Mouse (Mus musculus): ENCODE results near the gene Arl15.

Arl15 gene

DNA sequence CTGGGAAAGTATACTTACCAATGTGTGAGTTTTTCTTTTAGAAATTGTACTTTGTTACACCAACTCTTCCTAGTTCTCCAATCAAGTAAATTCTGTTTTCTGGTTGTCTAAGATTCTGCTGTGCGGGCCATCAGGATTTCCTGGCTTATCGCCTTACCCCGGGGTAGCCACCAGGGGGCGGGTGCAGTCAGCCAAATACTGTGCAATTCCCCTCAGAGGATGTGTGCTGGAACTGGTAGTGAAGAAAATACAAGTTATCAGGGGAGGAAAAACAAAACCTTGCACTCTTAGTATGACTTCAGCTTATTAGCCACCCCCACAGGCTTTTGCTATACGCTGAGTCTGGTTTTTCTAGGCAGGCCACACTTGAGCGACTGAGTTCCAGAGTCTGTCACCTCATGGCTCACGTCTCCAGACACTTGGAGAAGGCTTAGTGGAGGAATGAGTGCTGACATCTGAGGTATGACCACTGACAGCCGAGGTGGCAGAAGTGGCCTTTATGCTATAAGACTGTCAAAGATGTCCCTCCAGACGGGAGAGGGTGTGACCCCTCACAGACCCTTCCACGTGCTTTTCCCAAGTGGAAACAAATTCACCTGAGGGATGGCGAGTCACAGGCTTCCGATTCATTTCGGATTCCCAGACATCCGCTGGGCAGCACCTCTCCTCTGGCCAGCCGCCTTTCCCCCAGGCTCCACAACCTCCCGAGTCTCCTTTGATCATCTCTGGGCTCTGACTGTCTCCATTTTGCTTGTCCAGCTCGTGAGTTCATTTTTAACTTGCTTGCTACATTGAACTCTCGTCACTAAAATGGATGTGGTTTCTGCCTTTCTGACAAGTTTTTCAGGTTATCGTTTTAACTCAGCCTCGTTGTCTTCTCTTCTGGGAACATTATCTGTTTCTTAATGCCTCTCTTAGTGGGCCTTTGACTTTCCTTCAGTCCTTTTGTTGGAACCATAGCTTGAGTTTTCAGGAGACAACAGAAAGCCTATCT lies 75.2 kb downstream of the Arl15 start:
- DNase-seq (ENCODE audit: extremely low spot score, low spot score) = peak; percentile 64

DNA sequence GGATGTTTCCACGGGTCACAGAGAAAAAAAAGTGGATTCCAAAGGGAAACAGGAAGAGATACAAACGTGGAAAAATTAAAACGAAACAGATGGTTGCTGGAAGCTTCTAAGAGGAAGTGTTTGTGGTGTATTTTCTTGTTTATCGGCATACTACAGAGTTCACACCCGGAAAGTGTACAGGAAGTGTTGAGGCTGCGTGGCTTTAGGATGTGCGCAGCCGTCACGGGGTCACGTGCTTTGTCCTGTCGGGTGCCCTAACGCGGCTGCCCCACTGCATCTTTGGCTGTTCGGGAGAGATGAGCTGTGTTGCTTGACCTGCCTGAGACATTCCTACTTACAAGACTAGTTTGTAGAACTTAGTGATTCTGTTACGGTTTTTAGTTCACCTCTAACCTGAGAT lies 76.1 kb downstream of the Arl15 start:
- no peak for DNase-seq (ENCODE audit: extremely low spot score, low spot score)

DNA sequence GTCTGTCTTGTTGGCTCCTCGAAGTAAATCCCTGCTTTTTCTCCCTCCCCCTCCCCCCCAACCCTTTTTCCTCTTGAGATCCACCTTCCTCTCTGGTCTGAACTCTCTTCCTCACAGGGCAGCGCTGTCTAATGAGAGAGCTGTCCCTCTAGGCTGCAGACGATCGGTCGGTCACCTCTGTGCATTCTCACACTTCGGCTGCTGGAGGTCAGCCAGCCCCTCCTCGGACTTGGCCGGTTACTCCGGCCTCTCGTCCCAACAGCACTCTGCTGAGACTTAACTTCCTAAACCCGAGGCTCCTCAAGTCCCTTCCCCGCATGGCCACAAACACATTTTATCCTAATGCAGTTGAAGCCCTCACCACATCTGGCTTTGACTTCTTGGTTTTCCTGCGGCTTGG lies 77.5 kb downstream of the Arl15 start:
- DNase-seq (ENCODE audit: extremely low spot score, low spot score) = no peak

DNA sequence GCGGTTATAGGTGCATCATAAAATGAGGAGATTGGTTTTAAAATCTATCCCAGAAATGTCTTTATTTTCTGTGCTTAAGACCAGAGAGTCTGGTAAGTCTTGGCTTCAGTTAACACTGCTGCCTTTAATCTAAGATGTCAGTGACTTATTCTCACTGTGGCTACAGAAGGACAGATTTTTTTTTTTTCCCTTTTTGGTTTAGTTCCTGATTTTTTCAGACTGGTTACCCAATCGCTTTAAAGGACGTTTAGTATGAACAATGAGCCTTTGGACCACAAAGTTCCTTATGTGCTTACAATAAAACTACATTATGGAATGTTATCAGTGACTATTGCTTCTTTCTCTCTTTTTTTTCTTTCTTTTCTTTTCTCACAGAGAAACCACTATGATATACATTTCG lies 81.4 kb downstream of the Arl15 start:
- no peak for DNase-seq (ENCODE audit: extremely low spot score, low spot score)

DNA sequence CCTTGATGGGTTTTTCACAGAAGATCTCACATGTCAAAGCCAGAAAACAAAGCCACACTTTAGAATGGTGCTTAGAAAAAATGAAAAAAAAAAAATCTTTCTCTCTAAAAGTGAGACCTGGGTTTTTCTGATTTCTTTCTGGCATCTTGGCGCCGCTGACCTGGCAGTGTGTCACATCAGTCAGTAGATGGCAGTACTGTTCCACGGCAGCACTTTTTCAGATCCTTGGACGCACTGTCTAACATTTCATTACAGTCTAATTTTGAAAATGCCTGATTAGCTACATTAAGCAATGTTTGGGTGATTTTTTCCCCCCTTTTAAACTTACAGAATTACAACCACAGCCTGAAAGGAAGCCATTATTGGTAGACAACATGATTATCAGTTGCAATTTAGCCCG lies 83.1 kb downstream of the Arl15 start:
- peak; percentile 72 for DNase-seq (ENCODE audit: extremely low spot score, low spot score)

DNA sequence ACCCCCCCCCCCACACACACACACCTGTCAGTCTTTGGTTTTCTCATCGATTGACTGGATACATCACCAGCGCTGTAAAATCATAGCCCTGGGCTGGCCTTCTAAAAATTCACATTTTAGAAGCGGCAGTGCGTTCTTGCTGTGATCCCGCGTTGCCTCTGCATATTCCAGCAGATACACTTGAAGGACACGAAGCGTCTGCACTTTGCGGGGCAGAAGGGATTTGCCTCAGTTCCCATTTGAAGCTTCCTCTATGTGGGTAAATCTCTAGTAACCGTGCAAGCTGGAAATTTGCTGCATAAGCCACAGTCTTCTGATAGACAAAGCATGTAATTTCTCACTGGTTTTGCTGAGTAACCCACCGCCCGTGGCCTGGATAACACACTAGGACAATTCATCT lies 84.3 kb downstream of the Arl15 start:
- no peak for DNase-seq (ENCODE audit: extremely low spot score, low spot score)

DNA sequence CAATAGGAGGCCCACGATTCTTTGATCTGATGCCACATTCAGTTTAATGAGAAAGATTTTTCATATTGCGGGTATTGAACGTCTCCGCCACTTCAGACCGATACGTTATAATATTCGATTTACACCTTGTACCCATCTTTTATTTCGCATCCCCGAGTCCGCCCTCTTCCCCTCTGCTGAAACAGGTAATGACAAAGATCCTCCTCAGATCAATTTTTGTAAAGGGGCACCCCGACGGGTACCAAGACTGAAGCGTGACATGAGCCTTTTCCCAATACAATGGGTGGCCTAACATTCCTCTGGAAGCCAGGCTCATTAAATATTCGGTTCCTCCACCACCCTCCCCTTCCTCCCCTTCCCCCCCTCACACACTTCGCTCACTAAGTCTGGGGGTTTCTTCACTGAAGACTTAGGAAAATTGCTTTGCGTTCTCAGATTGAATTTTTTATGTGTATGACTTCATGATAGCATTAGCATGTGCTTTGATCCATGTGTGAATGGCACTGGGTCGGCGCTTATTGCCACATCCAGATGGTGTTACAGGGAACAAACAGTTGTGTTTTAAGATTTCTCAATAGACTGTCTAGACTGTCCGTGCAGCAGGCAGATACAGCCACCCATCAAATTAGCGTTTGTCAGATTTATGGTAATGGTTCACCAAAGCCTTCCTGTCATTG lies 85.5 kb downstream of the Arl15 start:
- DNase-seq (ENCODE audit: extremely low spot score, low spot score) = peak; percentile 63

DNA sequence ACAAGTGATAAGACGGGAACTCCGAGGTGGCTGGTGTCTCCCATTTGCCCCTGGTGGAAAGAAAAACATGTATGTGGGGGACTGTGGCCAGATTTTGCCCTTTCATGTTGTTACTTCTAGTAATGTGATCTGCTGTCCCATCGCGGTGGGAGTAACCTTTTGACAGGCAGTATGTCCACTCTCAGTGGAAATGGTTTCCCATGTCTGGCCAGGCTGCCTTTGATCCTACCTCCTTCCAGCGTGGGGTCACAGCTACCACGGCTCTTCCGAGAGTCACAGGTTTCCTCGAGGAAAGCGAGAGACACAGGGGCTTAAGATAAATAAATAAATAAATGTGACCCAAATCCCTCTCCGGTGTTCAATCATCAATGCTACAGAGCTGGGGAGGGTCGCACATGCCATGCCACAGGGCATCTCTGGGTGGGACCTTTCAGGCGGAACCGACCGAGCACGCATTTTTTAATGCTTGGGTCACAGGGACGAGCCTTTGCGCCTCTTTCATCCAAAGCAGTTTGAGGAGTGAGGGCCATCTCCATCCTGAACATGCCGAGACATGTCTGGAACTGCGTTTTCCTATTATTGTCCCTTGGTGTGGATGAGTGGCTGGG lies 86.4 kb downstream of the Arl15 start:
- DNase-seq (ENCODE audit: extremely low spot score, low spot score) = peak; percentile 53

DNA sequence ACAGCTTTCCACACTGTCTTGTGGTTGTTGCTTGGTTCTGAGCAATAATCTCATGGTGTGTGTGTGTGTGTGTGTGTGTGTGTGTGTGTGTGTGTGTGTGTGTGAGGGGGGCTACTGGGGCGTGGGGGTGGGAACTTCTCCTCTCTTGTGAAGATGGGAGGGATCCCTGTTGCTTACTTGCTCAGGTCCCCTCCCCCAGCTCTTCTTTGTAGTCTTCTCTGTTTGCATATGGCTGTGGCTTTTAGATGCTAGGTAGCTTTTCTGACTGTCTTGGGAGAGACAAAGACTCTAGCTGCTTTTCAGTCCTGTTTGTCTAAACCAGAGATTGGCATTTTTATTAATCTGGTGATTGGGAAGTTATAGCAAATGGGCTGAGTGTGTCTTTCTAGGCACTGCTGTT lies 88.7 kb downstream of the Arl15 start:
- DNase-seq (ENCODE audit: extremely low spot score, low spot score) = no peak

DNA sequence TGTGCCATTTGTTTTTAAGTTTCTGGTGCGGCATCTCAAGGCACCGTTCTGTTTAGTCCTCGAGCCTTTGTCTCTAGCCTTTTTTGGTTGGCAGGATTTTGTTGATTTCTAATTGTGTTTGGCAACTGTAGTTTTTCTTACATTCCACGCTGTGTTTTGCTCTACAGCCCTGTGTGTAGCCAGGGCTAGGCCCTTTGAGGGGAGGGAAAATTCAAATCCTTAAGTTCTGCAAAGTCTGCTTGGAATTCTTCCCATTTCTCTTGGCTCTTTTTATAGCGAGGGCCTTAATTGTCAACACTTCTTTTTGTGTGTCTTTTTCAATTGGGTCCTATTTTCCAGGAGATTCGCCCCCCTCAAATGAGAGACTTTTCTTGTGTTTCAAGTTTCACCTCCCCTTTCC lies 92.8 kb downstream of the Arl15 start:
- no peak for DNase-seq (ENCODE audit: extremely low spot score, low spot score)

DNA sequence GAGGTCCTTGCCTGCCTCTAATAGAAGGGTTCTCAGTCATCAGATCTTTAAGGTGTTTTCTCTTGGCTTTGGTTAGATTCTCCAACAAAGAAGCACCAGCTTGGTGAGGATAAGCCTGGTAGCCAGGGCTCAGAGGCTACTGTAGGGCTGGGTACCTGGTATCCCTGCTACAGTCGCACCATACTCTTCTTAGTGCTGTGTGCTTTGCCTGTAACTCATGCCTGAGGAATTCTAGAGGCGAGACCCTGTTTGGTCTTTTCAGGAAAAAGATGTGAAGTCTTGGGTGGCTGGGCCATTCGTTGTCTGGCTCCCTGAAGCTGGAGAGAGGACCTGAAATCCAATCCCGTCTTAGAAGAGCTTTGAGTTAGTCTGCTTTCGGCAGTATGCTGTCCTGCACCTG lies 93.8 kb downstream of the Arl15 start:
- DNase-seq (ENCODE audit: extremely low spot score, low spot score) = no peak

DNA sequence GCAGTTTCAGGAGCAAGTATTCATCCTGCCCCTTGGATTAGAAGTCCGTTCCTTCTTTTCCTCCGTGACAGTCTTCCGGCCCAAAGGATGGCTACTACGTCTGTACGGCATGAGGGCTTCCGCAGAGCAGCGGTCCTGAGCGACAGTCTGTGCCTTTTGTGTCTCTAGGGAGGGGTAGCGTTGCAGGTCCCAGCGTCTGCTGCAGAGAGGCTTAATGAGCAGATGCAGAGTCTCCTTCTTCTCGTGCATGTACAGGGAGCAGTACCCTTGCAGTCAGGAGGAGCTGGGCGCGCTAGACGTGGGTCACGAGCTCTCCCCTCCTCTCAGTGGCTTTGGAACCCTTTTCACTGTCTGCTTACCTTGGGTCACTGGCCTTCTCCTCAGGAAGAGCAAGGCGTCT lies 94.4 kb downstream of the Arl15 start:
- no peak for DNase-seq (ENCODE audit: extremely low spot score, low spot score)

DNA sequence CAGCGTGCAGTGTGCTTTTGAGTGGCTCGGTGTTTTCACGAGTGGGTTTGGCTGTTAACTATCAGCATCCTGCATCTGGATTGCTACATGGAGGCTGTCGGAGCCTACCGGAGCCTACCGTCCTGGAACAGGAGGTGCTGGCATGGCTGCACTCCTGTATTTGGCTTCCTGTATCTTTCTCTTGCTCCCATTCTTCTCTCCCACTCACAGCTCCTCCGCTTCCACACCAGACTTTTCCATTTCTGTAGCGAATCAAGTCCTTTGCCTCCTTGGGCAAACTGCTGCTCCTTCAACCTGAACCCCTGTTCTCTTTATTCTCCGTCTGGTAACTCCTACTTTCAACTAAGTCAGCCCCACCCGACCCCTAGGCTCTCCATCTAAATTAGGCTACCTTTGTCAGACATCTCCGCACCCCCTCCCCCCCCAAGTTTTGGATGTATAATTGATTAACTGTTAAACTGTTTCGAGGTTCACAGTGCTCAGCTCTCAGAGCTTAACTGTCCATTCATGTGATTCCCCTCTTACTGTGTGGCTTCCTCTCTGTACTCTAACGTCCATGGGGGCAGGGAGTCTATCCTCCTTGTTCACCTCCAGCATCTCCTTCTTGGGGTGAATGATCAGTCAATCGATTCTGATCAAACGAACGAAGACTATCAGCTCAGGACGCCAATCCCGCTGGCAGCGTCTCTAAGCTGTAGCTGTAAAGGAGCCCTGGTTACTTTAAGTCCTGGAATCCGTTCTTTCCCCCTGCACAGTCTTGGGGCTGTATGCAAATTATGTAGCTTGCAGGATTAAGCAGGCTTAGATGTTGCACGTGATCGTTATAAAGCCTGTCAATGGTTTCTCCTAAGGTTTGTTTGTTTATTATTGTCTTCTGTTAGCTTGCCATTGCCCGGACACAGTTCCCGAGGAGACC lies 95.1 kb downstream of the Arl15 start:
- no peak for DNase-seq (ENCODE audit: extremely low spot score, low spot score)

DNA sequence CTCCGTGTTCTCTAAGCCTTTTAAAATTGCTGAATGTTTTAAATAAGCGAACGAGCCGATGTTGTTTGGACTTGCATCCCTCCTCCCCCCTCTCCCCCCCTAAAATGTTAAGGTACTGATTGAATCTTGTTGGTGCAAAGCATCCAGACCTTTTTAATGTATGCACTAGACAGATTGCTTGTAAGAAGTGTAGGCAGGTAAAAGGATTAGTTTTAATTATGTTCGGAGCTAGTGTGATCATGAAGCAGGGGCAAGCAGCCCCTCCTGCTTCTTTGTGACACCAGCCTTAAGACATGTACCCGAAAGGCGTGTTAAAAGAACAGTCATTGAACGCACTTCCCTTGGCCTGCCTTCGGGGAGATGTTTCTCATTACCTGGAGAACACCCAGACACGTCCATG lies 102.4 kb downstream of the Arl15 start:
- DNase-seq (ENCODE audit: extremely low spot score, low spot score) = no peak

DNA sequence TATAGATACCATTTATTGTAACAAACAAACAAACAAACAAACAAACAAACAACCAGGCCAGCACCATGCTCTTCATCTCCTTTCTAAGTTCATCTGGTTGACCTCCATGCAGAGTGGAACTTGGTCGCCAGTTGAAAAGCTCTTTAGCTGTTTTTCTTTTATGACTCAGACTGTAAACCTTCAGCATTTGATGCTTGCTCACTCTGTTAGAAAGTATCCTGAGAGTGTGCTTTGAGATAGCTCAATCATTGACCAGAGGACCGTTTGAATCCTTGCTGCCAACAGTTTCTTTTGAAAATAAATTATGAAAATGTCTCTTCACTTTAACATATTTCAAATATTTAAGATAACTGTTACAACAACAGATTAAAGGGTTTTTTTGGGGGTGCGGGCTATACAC lies 103.2 kb downstream of the Arl15 start:
- no peak for DNase-seq (ENCODE audit: extremely low spot score, low spot score)

DNA sequence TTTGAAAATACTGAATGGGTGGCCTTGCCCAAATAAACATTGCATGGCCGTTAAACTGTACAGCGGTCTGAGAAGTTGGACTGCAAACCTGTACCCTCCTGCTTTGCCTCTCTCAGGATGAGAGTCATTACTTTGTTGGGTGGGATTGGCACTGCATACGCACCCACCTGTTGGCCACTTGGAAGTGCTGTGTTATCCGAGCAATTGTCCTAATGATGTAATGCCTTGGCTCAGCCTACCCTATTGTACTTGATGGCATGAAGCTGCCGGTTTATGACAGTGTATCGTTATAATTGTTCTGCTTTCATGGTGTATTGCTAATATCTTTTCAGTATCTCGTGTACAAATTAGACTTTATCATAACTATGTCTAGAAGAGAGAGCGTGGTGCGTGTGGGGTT lies 103.6 kb downstream of the Arl15 start:
- DNase-seq (ENCODE audit: extremely low spot score, low spot score) = no peak

DNA sequence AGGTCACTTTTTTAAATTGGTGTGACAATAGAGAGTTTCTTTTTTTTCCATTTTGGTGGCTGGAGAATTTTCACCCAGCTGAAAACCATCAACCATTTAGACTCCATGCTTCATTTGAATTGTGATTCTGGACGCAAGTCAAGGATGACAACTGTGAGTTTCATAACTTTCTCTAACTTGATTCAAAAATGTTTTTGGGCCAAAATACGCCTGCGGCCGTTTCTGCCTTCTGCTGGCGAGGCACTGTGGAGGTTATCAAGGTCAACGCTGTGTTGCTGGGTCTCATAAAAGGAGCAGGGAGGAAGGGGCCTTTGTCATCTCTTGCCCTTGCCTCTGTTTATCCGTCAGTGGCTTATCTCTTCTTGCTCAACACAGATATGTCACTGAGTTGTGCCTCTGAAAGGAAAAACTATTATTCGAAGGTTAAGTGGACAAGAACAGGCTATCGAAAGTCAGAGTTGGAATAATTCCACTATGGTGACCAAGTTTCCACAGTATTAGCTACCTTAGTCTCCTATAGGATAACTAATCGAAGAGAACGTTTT lies 106.8 kb downstream of the Arl15 start:
- no peak for DNase-seq (ENCODE audit: extremely low spot score, low spot score)

DNA sequence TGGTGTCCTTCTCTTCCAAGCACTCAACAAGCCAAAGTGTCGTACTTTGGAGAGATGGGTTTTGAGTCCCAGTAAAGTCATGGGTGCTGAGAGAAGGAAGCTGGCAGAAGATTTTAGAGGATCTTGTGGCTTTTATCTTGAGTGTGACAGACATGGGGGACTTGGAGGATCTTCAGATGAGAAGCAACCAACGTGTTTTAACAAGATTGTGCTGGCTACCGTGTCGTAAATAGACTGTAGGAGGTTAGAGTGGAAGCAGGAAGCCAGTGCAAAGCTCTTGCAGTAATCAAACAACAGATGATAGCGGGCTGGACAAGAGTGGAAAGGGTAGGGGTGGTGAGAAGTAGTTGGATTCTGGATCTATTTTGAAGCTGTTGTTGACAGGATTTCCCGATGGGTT lies 109.0 kb downstream of the Arl15 start:
- DNase-seq (ENCODE audit: extremely low spot score, low spot score) = no peak

DNA sequence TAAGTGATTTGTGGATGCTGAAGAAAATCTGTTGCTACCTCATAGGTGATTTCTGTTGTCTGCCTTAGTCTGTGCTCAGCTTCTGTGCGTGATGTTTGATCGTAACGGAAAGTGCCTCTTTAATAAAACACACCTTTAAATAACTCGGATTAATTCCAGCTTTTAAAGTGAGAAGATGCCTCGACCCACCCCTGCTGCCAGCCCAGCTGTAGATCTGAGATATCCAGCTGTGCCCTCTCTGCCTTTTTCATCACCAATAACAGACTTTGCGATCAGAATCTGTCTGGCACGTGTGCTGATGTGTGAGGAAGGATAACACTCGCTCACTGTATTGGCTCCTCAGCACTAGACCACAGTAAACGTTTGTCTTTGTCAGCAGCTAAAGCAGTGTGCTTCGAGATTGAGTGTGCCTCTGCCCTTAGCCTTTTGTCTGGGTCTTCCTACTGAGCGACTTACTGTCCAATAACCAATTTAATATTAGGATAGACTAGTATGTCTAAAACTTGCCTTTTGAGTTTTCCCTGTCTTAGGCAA lies 117.7 kb downstream of the Arl15 start:
- DNase-seq (ENCODE audit: extremely low spot score, low spot score) = no peak

DNA sequence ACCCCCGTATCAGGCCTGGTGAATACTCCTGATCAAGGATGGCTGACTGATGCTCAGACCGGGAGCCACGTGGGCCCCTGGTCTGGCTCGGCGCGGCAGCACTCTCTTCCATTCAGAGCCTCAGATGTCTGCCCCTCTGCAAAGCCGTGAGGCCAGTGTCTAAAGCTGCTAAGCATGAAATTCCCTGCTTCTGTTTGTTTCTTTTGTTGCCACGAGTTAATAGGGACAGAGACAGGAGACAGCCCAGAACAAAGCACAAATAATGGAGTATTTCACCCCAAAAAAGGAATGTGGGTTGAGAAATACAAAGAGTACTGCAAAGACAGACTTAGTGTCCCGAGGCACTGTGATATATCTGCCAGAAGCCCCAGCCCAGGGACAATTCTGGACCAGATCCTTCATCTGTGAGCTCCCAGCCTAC lies 120.3 kb downstream of the Arl15 start:
- peak; percentile 48 for DNase-seq (ENCODE audit: extremely low spot score, low spot score)

DNA sequence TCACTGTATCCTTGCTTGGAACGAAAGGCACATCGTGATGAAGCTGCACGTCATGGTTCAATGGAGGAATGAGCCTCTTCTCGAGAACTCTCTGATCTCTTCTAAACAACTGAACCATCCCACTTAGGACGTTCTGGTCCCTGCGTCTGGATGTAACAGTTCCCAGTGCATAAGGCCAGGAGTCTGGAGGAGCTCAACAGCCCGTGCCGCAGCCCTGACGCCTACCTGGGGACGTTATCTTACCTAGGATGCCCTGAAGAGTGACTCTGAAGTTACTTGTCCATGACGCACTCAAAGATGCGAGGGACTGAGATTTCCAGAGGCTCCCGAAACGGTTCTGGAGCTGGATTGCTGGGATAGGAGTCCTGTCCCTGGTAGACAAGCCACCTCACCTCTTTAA lies 121.4 kb downstream of the Arl15 start:
- no peak for DNase-seq (ENCODE audit: extremely low spot score, low spot score)
